Mouse (Mus musculus): ENCODE results near the gene 3110021N24Rik.
"Not testable (repeated sequence)": the region's sequence is repeated elsewhere in the genome, so short reads cannot be mapped to it uniquely, and the experiment has no call there.

3110021N24Rik gene

GRCm38 (mm10) chr4:108719349-108719748, at the start of gene 3110021N24Rik:
TSS of gene 3110021N24Rik (plus strand) at chr4:108719649.
- no peak for DNase-seq (ENCODE audit: low read depth, low spot score)

- DNase-seq (ENCODE audit: low read depth, low spot score): no peak
Measured at GRCm38 (mm10) chr4:108686156-108686555, 33.3 kb upstream of the 3110021N24Rik start.

GRCm38 (mm10) chr4:108687098-108687497, 32.4 kb upstream of the 3110021N24Rik start:
- DNase-seq (ENCODE audit: low read depth, low spot score): not testable (repeated sequence)

- peak; percentile 25 for DNase-seq (ENCODE audit: low read depth, low spot score)
Measured at GRCm38 (mm10) chr4:108690479-108690878, 29.0 kb upstream of the 3110021N24Rik start.

DNA sequence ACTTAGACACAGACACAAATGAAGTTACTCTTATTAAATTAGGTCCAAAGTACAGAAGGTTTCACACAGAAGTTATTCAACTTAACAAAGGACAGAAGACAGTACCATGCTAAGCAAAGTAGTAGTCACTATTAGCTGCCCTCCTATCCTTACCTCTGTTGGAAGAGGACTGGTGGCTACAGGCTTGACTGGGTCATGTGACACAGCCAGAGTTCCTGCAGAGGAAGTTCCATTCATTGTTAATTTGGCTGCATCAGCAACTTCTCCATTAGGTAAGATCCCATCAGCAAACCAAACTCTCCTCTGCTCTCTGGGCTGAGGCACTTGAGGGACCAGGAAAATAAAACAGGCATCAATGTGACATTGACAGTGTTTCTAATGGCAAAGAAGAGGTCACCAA, 28.0 kb upstream of the 3110021N24Rik start:
- no peak for DNase-seq (ENCODE audit: low read depth, low spot score)

DNA sequence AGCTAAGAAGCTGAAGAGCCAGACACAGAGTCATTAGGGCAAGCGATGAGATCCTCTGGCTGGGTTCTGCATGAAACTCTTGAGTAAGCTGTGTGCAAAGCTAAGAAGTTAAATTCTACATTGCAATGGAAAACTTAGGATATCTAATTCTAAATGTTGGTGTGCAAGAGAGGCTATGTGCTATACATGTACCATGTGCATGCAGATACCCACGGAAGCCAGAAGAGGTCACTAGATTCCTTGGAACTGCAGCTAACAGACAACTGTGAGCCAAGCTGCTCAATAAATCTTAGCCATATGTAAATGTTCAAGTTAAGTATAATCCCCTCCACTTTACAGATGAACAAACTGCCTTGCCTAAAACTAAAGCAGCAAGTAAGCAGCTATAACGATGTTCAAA, 22.5 kb upstream of the 3110021N24Rik start:
- peak; percentile 55 for DNase-seq (ENCODE audit: low read depth, low spot score)

- no peak for DNase-seq (ENCODE audit: low read depth, low spot score)
Measured at GRCm38 (mm10) chr4:108708209-108708608, 11.2 kb upstream of the 3110021N24Rik start.

DNA sequence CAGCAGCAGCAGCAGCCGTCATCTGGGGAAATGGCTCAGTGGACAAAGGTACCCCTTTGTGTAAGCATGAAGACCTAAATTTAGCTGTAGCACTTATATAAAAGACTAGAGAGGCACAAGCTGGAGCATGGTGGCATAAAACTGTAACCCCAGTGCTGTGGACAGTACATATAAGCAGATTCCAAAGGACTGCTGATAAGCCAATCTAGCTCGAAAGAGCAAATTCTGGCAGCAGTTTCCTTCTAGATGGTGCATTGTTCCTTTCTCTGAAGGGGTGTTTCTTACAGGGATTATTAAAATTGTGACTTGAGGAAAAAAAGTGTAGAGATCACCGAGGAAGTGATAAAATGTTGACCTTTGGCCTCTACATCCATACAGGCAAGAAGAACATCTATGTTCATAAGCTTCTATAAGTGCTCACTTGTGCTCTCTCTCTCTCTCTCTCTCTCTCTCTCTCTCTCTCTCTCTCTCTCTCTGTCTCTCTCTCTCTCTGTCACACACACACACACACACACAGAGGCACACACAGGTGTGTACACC, 1.9 kb downstream of the 3110021N24Rik start:
- no peak for DNase-seq (ENCODE audit: low read depth, low spot score)

DNA sequence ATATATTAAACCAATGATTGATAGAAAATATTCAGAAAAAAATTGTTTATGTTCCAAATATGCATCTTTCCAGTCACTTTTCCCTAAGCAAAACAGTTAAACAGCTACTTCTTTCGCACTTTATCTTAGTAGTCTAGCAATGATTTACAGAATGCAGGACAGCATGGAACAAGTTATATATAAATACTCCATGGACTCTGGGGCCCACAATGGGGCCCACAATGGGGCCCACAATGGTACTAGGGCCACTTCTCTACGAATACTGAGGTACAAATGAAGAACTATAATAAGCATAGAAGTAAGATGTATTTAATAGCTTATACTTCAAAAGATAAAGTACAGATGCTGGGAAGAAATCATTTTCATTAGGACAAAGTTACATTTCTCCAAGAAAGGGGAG, 4.7 kb downstream of the 3110021N24Rik start:
- no peak for DNase-seq (ENCODE audit: low read depth, low spot score)

- DNase-seq (ENCODE audit: low read depth, low spot score): no peak
Measured at GRCm38 (mm10) chr4:108730450-108730849, 11.0 kb downstream of the 3110021N24Rik start.

- no peak for DNase-seq (ENCODE audit: low read depth, low spot score)
Measured at GRCm38 (mm10) chr4:108731582-108731981, 12.1 kb downstream of the 3110021N24Rik start.

GRCm38 (mm10) chr4:108746160-108746873, 26.9 kb downstream of the 3110021N24Rik start:
- no peak for DNase-seq (ENCODE audit: low read depth, low spot score)

DNA sequence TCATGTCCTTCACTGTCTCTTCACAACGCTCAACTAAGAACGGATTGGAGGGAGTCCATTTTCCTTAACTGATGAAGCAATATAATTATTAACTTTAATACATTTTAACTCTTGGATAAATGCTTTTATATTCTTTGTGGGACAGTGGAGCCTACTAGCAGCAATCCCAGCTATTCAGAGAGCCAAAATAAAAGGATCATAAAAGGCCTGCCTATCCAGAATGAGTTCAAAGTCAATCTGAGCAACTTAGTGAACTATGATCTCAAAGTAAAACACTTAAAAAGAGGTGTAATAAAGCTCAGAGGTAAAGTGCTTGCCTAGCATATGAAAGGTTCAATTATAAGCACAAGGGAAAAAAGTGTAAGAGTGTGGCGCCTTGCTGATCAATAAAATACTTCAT, 40.1 kb downstream of the 3110021N24Rik start:
- no peak for DNase-seq (ENCODE audit: low read depth, low spot score)

DNA sequence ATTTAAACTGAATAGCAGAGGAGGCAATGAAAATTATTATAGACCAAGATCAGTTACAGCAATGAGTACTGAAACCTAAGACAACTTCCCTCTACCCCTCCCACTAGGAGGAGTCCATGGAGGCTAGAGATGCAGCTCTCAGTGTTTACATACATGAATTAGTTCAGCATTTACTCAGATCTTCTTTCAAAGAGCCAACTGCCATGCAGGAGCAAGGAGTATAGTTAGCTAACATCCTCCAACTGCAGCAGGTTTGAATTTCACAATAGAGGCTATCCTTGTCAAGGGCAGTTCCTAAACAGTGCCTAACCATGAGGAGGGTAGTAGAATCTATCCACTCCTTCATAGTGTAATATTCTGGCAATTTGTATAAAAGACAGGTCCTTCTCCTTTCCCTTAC, 49.1 kb downstream of the 3110021N24Rik start:
- DNase-seq (ENCODE audit: low read depth, low spot score): no peak

- DNase-seq (ENCODE audit: low read depth, low spot score): peak; percentile 42
Measured at GRCm38 (mm10) chr4:108779763-108780056, 60.3 kb downstream of the 3110021N24Rik start.

GRCm38 (mm10) chr4:108780057-108780863, 60.8 kb downstream of the 3110021N24Rik start, which contains the start of gene Zfyve9:
TSS of gene Zfyve9 (minus strand) at chr4:108780798.
- peak; percentile 45 for DNase-seq (ENCODE audit: low read depth, low spot score)

DNA sequence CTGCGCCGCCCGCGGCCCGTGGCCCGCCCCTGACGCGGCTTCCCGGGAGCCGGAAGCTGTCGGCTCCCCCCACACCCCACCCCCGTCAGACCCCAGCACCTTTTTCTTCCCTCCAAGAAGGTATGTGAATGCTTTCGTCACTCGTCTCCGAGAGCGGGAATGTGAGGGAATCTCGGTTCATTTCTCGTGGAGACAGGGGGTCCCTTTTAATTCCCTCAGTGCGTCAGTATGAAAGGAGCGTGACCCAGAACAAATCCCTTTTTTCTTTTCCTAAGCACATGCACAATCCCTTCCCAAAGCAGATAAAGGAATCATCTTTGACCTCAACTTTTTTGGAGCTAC, 61.4 kb downstream of the 3110021N24Rik start:
- peak; percentile 56 for DNase-seq (ENCODE audit: low read depth, low spot score)

DNA sequence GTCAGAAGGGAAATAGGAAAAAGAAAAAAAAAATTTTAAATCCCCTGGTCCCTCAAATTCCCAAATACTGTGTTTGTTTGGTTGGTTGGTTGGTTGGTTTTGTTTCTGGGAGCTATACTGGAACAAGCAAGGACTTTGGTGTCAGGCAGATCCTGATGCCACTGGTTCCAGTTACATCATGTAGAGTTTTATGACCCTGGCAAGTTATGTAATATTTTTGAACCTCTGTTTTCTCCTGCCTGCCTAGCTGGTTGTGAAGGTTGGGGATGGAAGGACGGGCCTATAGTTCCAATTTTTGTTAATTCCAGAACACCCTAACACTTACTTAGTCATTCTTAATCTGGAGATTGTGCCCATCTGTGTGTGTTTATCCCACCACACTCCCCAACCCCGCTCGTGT, 62.1 kb downstream of the 3110021N24Rik start:
- DNase-seq (ENCODE audit: low read depth, low spot score): no peak

DNA sequence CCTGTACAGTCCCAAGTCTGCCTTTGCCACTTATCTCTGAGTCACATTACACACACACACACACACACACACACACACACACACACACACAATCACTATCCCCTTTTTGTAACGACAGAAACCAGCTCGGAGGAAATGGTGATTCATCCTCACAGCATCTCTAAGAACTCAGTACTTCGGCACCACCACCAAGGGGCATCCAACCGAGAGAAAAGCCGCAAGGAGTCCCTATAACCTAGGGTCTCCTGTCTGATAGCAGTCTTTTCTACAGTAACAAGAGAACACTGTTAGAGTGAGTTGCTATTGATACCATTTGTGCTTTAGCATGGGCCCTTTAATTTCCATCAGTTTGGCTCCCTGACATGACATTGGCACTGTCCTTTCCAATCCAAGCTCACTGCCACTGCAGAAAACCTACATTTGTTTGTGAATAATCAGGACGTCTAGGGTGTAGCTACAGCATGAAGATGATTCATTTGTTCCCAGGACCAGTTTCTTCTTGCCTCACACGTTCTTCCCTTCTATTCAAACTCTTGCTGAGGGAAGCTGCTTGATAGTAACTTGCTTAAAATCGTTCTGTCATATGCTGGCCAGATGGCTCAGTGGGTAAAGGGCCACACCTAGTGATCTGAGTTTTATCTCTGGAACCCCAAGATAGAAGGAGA, 63.1 kb downstream of the 3110021N24Rik start:
- peak; percentile 67 for DNase-seq (ENCODE audit: low read depth, low spot score)

GRCm38 (mm10) chr4:108789258-108789936, 69.9 kb downstream of the 3110021N24Rik start:
- peak; percentile 27 for DNase-seq (ENCODE audit: low read depth, low spot score)

GRCm38 (mm10) chr4:108790507-108790906, 71.1 kb downstream of the 3110021N24Rik start:
- no peak for DNase-seq (ENCODE audit: low read depth, low spot score)

DNA sequence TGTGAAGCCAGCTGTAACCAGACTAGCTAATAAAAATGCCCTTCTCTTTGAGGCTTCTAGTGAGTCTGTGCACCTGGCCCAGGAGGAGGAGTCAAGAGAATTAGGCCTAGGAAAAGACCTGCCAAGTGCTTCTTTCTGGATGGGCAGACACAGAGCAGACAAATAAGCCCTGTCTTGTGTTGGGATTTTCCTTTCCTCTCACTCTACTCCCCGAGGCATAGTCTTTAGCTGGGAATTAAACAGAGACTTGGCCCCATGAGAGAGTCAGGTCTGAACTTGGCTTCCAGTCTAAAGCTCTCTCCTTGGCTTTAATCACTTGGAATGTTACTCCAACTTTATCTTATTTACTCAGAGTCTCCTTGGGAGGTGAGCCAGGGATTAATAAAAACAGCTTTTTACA, 74.5 kb downstream of the 3110021N24Rik start:
- no peak for DNase-seq (ENCODE audit: low read depth, low spot score)
